Mouse (Mus musculus) small intestine, adult 2 months (tissue): Measurements from ENCODE around the gene Sdhaf4.

Experiments
- CTCF ChIP-seq: fragments of 200-500 bp; IDR thresholded peaks from 2 replicates; pipeline ENCODE4 v1.5.1; 2012; ENCODE audit warnings: low read depth, mild to moderate bottlenecking, control low read depth, inconsistent platforms, low read length, moderate library complexity, mixed read lengths; ENCODE audit not compliant: insufficient replicate concordance, insufficient read length; ENCODE audit errors: extremely low read depth
- POLR2A ChIP-seq: fragments of 200-500 bp; IDR thresholded peaks from 2 replicates; pipeline ENCODE4 v1.6.1; 2012; ENCODE audit warnings: low read depth, mild to moderate bottlenecking, control low read depth, inconsistent platforms, low read length, moderate library complexity

DNA sequence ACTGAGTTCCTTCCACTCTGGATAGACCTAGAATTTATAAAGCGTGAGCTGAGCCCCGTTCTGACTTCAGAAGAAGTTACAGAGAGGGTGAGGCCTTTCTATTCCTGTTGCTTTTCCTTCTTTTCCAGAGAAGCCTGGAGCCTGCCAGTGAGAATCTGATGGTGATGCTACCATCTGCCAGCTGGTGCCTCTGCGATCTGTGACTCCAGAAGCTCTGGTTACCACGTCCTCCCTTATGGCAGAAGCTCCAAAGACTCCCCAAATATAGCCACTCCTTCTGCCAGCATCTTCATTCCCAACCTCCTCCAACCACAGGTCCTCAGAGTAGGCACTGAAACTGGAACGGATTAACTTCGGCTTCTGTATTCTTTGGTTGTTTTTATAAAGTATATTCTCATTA is 27.2 kb downstream of the Sdhaf4 start:
- TF ChIP-seq CTCF (no peak), POLR2A (no peak)
